Mouse (Mus musculus) stomach, embryonic 14.5 days (tissue): Measurements from ENCODE around the gene Lias. TPM values are rescaled to one million over a fixed set of nuclear protein-coding genes. Genes with fewer than 3 reads are reported as not detected.

ENCODE experiments used
- ATAC-seq: fragments of 200-750 bp; cut with Nextera tagmentation; 2 replicates; pipeline ENCODE4 v1.8.0; 2017; ENCODE audit warnings: low read depth, moderate TSS enrichment; ENCODE audit not compliant: insufficient number of reproducible peaks, insufficient read depth, low FRiP score
- H3K27ac ChIP-seq: fragments of 300-500 bp; sonication (generic); 2 replicates; pipeline ENCODE4 v1.5.1; 2014; ENCODE audit warnings: mild to moderate bottlenecking, low read length, moderate library complexity, mixed read lengths
- H3K27me3 ChIP-seq: fragments of 300-500 bp; sonication (generic); 2 replicates; pipeline ENCODE4 v1.6.1; 2014; ENCODE audit warnings: low read length, control low read depth, mixed read lengths; ENCODE audit not compliant: control insufficient read depth, insufficient read depth
- H3K36me3 ChIP-seq: fragments of 300-500 bp; sonication (generic); 2 replicates; pipeline ENCODE4 v1.6.1; 2014; ENCODE audit warnings: mild to moderate bottlenecking, control low read depth, low read length, moderate library complexity, mixed read lengths; ENCODE audit not compliant: control insufficient read depth, insufficient read depth
- H3K4me1 ChIP-seq: fragments of 300-500 bp; sonication (generic); 2 replicates; pipeline ENCODE4 v1.6.1; 2014; ENCODE audit warnings: low read length, control low read depth, mixed read lengths; ENCODE audit not compliant: control insufficient read depth, insufficient read depth
- H3K4me2 ChIP-seq: fragments of 300-500 bp; sonication (generic); replicated peaks from 2 replicates; pipeline ENCODE4 v1.6.1; 2014; ENCODE audit warnings: low read depth, low read length, control low read depth
- H3K4me3 ChIP-seq: fragments of 300-500 bp; sonication (generic); 2 replicates; pipeline ENCODE4 v1.5.1; 2014; ENCODE audit warnings: low read depth, low read length, control low read depth
- H3K9ac ChIP-seq: fragments of 300-500 bp; sonication (generic); replicated peaks from 2 replicates; pipeline ENCODE4 v1.6.1; 2014; ENCODE audit warnings: low read depth, mild to moderate bottlenecking, control low read depth, low read length, moderate library complexity, mixed read lengths
- H3K9me3 ChIP-seq: fragments of 300-500 bp; sonication (generic); 2 replicates; pipeline ENCODE4 v1.6.1; 2016; ENCODE audit warnings: low read depth, low read length, control low read depth; ENCODE audit not compliant: control insufficient read depth
- WGBS: fragments of 180-500 bp; shearing (Covaris S2); extraction: QIAGEN DNeasy Blood & Tissue Kit; methylation state at CpG from one replicate; pipeline ENCODE4 v1.1.7; 2014; 5-methylcytosine and 5-hydroxymethylcytosine counted together
- polyA plus RNA-seq: library from polyadenylated mRNA; unstranded; fragments of >200 nt; fragmentation: Nextera tagmentation; extraction: Ambion mirVana; gene quantifications from 2 replicates; pipeline ENCODE4 v1.2.1, GENCODE M21; 2014

The Lias gene
- polyA plus RNA-seq, 1 experiment from 2014 or later: 60.3 TPM

DNA sequence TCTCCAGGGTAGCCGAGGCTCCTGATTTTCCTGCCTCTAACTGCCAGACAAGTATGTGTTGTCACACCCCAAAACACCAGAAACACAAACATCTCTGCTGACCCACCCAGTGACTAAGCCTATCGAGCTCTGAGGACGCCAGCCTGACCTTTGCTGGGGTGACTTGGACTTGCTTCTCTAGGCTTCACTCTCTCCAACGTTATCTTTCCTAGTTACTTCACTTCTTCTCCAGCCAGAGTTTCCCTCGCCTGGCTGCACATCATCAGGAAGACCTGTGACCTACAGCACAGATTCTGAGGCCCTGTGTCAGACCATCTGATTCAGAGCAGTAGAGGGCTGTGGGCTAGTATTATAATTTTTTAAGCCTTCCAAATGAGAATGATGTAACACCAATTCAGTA lies 63.5 kb downstream of the Lias start:
- no peaks in the 10 kb centered on the region; the same call in 1 of the 2 replicates for H3K36me3 ChIP-seq
- ATAC-seq: no peak

DNA sequence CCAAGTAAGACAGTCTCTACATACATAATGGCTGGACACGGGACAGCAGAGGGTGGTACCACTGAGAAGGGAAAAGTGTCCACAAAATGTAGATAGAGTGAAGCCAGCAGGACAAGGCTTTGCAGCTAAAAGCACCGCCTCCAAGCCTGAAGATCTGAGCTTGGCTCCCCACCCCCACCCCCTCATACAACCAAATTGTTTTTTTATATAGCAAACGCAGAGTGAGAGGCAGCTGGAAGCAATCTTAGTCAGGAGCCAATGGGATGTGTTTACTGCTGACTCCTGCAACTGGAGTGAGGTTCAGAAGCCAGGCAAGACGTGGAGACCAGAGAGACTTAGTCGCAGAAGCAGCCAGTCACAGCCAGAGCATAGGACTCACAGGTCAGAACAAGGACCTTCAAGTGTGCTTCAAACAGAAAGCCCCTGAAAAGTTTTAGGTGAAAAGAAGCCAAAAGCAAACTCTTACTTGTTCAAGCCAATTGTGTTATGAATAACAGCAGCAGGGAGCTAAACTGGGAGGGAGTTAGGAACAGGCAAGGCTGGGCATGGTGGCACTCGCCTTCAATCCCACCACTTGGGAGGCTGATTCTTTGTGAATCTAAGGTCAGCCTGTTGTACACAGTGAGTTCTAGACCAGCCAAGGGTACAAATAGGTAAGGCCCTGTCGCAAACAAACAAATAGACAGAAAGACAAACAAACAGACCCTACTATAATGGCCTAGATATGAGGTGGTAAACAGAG lies 66.0 kb downstream of the Lias start:
- Histone ChIP-seq H3K9me3 (no peaks in the 10 kb centered on the region), H3K4me3 (no peak overlapping the region), H3K4me2 (no peak overlapping the region), H3K27ac (peak overlapping the region; percentile 88), H3K27me3 (no peaks in the 10 kb centered on the region), H3K9ac (no peak overlapping the region), H3K4me1 (peaks cover 25% of the 10 kb centered on the region), H3K36me3 (no peaks in the 10 kb centered on the region; the same call in 1 of the 2 replicates)
- 38% methylated on average over 7 of the region's 7 CpGs for whole genome bisulfite sequencing
- peak; percentile 57; the same call in 1 of the 2 replicates for ATAC-seq

More for the DNA sequence above, 63.5 kb downstream of the Lias start:
- Histone ChIP-seq H3K4me3 (no peak overlapping the region), H3K9ac (no peak overlapping the region), H3K4me2 (no peak overlapping the region), H3K9me3 (no peaks in the 10 kb centered on the region), H3K4me1 (peaks cover 25% of the 10 kb centered on the region), H3K27ac (no peak overlapping the region), H3K27me3 (no peaks in the 10 kb centered on the region)
- 46% methylated on average over 5 of the region's 5 CpGs for WGBS

DNA sequence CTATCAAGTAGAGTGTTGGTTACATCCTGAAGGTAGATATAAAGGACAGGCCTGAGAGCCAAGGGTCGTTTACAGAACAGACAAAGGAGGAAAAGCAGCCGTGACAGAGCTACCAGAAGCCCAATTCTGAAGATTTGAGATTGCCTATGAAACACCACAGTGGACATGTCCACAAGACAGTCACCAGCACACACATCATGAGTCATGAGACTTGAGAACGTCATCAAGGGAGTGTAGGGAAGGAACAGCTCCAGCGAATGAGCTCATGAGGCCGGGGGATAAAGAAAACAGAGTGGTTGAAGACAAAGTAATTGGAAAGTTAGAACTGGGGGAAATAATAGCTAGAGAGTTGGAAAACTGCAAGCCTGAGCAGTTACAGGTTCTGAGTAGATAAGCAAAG lies 66.5 kb downstream of the Lias start:
- ATAC-seq: 0 out of 2 replicates have a peak, but pooled peaks have one; percentile 29
- Histone ChIP-seq H3K36me3 (no peaks in the 10 kb centered on the region), H3K27ac (peak overlapping the region; percentile 88), H3K27me3 (no peaks in the 10 kb centered on the region), H3K4me2 (no peak overlapping the region), H3K9ac (no peak overlapping the region), H3K4me3 (no peak overlapping the region), H3K9me3 (no peaks in the 10 kb centered on the region), H3K4me1 (peaks cover 25% of the 10 kb centered on the region)
- 57% methylated on average over 5 of the region's 5 CpGs for WGBS

DNA sequence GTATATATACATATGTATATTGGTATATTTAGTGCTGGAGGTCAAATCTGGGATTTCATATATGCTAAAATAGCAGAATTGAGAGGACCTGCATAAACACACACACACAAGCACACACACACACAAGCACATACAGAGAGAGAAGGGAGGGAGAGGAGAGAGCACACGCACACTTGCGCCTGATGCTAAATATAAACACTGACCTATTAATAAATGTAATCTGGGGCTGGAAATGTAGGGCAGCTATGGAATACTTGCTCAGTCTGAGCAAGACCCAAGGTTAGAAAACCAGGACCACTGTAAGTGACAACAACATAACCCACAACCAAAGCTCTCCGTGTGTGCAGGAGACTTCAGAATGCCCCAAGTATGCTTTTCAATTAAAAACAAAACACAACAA lies 68.2 kb downstream of the Lias start:
- no peak for ATAC-seq
- Histone ChIP-seq H3K9ac (no peak overlapping the region), H3K4me3 (no peak overlapping the region), H3K4me1 (peaks cover 25% of the 10 kb centered on the region), H3K27ac (no peak overlapping the region), H3K36me3 (no peaks in the 10 kb centered on the region), H3K27me3 (no peaks in the 10 kb centered on the region), H3K9me3 (no peaks in the 10 kb centered on the region), H3K4me2 (no peak overlapping the region)
- 62% methylated on average over 3 of the region's 3 CpGs for WGBS

Other genes starting within 250 kb of the Lias start
- gene Wdr19, start 191.8 kb upstream of the Lias start, polyA plus RNA-seq: 10.4 and 10.6 TPM in 2 replicates
- 108 and 113 TPM in 2 replicates for gene Rfc1, start 55.8 kb upstream of the Lias start, polyA plus RNA-seq
- 0.13 and 0.29 TPM in 2 replicates for gene Klb, start 43.2 kb upstream of the Lias start, polyA plus RNA-seq
- gene Rpl9, start 53 bp upstream of the Lias start, polyA plus RNA-seq: 1,227 and 1,298 TPM in 2 replicates
- gene Ugdh, start 44.5 kb downstream of the Lias start, polyA plus RNA-seq: 120 and 134 TPM in 2 replicates
- gene Gm43552, start 101.3 kb downstream of the Lias start, polyA plus RNA-seq: not detected in 2 replicates
- 133 and 149 TPM in 2 replicates for gene Smim14, start 145.7 kb downstream of the Lias start, polyA plus RNA-seq
- gene Ube2k, start 145.7 kb downstream of the Lias start, polyA plus RNA-seq: 128 and 138 TPM in 2 replicates